Mouse (Mus musculus): Measurements from ENCODE around the gene Ksr2. TPM values are rescaled to one million over a fixed set of nuclear protein-coding genes. Genes with fewer than 3 reads are reported as not detected.
A peak's percentile ranks its signal among the peaks of the same experiment; 100 is the strongest.

The Ksr2 gene
- total RNA-seq, 4 experiments from 2014 or later, result 0.05 to 0.17 (median 0.09) TPM

DNA sequence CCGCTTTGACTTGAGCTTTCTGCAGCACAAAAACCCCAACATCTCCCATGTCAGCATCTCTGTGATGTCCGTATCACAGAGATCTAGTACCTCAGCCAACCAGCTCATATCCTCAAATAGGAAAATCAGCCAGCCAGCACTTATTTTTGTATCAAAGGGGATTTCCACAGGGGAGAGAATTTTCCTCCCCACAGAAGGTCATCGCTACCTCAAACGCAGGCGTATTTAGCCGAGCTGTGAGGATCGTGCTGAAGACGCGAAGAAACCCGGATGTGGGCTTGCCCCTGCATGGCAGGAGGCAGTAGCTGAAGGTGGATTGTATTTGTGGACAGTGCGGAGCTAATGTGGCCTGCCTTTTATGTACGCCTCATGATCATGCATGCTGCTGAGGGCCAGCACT is 67.8 kb downstream of the Ksr2 start:
- no peak for DNase-seq (ENCODE audit: low spot score in 2 of 2)

DNA sequence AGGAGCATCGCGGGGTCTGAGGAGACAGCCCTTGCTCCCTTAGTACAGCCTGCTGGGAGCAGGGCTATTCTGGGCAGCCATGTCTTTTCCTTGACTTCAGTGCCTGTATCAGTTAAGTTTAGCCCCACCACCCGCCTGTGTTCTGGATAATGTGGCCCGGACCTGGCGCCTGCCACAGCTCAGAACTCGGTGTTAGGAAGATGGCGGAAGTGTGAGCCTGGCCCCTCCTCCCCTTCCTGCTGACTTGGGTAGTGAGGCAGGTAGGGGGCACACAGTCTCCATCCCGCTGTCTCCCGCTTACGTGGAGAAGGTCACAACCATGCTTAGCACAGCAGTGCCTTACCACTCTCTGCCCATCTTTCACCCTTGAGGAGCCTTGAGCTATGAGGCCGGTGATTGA is 68.2 kb downstream of the Ksr2 start:
- no peak for DNase-seq (ENCODE audit: low spot score in 2 of 2)

DNA sequence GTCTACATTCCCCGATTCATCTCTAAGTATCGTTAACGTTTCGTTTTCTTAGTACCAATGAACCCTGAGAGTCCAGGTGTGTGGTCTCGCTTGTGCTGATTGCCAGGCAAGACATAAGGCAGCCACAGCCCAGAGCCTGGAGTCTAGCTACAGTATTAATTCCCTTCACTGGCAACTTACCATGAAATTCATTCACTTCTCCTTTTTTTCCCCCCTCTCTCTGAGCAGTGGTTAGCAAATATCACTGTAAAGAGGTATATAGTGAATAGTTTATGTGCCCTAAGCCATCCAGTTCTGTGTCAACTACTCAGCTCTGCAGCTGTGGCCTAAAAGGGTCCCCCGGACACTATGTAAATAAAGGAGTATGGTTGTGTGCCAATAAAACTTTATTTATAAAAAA is 71.6 kb downstream of the Ksr2 start:
- no peak for DNase-seq (ENCODE audit: low spot score in 2 of 2)

DNA sequence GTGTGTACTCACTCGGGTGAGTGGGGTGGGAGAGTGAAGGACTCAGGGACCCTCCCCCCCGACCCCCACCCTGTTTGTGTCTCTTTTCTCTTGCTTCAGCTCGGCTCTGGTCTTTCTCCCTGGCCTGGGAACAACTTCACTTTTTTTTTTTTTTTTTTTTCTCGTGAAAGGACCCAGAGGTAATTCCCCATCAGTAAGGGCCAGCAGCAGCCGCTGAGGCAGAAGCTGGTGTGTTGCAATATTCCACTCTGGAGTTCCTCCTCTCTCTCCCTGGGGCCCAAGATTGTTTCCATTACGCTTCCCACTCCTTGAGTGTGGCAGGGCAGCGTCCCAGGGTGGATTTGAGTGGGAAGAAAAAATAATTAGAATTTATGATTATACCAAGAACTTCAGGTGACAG is 72.3 kb downstream of the Ksr2 start:
- DNase-seq (ENCODE audit: low spot score in 2 of 2), result no peak

DNA sequence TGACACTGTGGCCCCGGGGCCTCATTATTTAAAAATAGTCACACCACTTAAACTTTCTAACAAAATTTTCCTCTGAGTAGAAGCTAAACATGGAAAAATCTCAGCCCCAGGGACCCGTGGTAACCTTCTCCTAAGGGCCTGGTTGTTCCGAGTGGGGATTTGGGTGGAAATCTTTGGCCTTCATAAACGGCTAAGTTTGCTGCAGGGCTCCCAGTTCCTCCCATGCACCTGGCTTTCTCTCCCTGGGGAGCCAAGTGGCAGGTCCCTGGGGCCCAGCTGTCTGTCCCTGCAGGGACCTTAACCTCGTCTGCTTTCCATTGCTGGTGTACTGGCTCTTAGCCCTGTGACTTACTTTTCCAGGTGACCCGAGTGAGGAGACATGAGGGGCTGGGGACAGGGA is 74.4 kb downstream of the Ksr2 start:
- no peak for DNase-seq (ENCODE audit: low spot score in 2 of 2)

DNA sequence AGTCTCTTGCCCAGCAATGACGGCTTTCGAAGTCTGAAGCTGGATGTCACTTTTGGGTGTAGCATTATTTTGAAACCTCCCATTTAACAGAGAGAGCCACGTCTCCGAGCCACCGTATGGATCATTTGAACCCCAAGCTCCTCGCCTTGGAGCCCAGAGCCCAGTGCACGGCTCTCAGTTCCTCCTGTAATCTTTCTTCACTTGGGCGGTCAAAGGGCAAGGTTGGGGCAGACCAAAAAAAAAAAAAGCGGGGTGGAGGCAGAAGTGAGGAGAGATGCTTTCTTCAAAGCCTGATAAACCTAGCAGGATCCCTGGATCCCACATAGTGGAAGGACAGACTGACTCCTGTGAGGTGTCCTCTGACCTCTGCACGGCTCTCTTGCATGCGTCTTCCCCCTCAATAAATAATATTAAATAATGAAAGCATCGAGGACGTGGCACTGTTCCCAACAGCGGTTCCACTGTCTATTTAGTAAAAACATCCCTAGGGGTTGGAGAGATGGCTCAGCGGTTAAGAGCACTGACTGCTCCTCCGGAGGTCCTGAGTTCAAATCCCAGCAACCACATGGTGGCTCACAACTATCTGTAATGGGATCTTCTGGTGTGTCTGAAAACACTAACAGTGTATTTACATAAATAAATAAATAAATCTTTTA is 75.0 kb downstream of the Ksr2 start:
- no peak for DNase-seq (ENCODE audit: low spot score in 2 of 2)

DNA sequence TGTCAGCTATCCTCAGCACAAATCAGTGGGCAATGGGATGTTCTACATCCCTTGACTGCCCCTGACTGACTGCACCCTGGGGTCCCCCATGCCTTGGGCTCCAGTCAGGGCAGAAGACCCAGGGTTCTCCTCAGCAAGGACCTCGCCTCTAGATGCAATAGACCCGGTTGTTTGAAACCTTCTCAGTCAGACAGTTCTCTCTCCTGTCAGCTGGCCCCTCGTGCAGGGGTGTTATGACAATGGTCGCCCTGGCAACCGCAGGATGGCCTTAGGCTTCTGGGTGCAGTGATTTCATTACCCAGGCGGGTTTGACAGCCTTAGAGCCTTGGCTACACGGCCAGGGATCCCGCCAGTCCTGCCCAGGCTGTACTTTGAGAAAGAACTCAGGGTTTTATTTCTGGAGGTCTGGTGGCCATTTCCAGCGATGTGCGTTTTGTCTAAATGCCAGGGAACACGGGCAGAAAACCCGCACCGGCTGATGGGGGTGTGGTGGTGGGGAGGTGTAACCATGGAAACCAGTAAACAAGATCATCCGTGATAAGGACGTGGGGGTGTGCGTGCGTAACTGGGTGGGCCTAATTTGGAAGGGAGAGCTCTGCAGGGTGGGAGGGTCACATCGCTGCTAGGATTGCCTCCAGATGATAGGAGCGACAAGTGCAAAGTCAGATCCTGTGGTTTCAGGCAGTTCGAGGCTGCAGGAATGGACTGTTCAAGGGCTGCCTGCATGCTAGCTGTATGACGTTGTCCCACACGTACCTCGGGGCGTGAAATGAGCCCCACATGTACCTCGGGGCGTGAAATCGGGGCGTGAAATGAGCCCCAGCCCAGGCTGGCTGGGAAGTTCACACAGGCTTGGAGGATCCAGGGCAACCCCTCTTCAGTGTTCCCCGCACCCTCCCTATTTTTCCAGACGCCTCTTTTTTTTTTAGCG is 79.4 kb downstream of the Ksr2 start:
- no peak for DNase-seq (ENCODE audit: low spot score in 2 of 2)

DNA sequence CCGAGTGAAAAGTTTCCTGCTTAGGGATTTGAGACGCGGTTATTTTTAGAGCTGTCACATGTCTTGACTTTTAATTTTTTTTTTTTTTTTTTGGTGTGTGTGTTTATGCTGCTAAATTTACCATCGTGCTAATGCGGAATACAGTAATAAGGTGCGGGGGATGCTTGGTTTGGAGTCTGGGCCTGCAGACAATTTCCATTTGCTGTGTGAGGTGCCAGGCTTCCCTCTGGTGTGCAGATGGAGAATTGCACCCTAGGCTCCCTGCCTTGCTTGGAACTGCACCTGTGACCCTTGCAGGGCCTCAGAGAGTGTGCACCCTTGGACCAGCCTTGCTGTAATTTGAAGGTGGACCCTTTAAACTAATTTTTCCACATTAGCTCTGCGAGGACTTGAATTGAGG is 80.1 kb downstream of the Ksr2 start:
- peak in 1 of 2 experiments; percentile 23 for DNase-seq (ENCODE audit: low spot score in 2 of 2)

DNA sequence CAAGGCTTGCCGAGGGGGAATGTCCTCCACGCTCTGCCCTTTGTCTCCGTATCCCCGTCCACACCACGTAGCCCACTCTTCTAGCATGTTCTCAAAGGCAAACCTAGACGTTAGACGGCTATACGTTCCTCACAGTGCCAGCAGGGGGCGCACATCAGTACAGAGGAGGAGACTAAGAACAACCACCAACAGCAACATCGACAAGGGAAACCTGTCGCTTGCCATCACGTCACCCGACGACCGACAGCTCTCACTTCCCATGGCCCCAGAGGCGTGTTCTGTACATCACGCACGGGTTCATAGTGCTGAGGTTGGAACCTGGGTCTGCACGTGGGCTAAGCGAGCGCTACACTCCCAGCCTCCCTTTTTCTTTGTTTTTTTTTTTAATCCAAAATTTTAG is 83.3 kb downstream of the Ksr2 start:
- DNase-seq (ENCODE audit: low spot score in 2 of 2), result no peak

DNA sequence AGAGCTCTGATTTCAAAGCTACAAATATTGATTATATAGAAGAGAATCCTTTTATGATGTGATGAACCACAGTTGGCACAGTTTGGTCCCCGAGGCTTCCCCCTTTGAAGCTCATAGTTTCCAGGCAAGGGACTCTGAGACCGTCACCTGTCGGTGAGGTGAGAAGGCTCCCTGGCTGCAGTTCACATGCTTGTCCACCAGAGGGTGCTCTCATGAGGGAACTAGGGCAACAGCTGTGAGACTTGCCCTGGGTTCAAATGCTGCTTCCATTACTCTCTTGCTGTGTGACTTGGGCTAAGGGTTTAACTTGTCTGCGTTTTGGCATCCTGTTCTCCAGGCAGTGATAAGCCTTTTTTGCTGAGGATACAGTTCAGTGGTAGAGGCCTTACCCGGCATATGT is 88.8 kb downstream of the Ksr2 start:
- DNase-seq (ENCODE audit: low spot score in 2 of 2), result no peak

DNA sequence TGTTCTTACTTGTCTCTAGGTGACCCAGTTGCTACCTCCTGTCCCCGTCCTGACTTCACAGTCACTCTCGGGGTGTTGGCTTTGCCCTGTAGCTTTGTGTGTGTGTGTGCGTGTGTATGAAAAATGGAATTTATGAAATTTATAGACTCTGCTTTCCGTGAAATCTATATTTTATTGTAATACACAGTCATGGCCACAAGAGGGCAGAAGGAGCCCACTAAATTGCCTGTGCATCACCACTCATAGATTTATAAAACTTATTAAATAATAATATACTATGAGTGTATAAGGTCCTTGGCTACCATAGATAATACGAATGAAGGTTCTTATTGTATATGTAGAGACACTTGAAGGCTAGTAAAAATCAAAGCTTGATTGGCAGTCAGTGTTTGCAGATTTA is 90.6 kb downstream of the Ksr2 start:
- no peak for DNase-seq (ENCODE audit: low spot score in 2 of 2)

DNA sequence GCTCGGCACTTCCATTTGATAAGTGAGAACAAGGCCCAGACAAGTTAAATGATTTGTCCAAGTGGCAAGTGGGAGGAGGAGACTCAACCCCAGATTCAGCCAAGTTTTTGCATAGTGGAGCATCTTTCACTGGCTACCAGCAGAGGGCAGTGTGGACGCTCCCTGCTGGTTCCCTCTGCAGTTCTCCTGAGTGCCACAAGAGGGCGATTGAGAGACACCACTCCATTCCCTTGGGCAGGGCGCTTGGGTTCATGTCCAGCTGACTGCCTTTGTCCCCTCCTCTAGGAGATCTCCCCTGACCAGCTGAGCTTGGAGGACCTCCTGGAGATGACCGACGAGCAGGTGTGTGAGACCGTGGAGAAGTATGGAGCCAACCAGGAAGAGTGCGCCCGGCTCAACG is 91.4 kb downstream of the Ksr2 start:
- DNase-seq (ENCODE audit: low spot score in 2 of 2), result peak; percentile 23 to 40

DNA sequence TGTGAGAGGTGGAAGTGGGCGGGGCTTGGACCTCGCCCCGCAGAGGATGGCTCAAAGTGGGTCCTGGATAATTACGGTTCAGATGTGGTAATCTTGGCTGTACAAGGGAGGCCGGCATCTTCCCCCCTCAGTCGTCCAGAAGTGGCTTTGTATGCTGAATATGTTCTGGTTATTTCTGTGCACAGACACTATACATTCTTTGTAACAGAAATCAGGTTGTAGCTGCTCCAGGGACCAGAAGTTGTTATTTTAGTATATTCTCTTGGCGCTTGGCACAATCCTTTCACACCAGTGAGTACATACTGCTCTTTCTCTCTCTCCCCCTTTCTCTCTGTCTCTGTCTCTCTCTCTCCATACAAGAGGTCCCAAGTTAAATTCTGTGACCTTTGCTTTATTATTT is 92.0 kb downstream of the Ksr2 start:
- DNase-seq (ENCODE audit: low spot score in 2 of 2), result no peak

DNA sequence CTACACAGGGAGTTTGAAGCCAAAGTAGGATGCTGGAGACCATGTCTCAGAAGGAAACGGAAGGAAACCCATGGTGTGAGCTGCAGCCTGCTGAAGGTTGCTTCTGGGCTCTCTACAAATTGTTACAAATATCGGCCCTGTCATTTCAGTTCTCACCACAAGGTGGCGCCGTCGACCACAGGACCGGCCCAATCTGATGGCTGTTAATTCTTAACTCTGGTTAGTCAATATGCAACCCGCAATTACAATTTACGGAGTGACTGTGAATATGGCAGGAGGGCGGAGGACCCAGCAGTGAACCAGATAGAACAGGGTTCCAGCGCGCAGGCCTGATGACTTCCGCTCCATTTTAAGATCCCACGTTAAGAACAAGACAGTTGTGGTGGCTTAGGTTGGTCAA is 92.6 kb downstream of the Ksr2 start:
- no peak for DNase-seq (ENCODE audit: low spot score in 2 of 2)

DNA sequence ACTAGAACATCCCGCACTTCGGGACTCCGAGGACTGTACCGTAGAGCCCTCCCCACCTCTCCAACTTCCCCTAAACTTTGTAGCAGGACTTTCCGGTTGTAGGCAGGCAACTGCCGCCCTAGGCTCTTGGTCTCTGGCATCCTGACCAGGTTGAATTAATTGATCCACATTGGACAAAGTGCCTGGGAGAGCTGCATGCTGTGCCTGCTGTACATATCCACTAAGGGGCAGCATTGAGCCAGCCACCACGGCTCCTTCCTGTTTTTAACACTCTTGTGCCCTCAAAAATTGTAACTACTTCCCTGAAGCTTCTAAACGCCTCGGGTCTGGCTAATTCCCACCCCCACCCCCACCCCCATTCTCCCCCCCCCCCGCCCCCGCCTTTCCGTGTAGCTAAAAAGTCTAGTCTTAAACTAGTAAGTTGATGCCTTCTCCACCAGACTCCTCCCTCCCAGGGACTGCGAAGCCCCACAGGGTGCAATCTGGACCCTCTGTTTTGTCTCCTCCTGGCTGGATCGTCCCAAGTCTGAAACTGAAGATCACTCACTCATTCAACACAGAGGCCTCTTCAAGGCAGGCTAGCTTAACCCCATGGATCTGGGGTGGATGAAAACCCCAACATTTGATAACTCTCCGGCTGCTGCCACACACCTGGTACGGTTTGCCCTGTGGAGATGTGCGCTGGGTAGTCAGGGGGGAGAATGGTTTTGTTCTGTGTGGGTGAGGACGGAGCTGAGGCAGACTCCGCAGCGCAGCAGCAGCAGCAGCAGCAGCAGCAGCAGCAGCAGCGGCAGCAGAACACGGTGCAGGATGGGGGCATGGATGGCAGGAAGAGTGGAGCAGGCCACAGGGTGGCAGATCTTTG is 95.9 kb downstream of the Ksr2 start:
- no peak for DNase-seq (ENCODE audit: low spot score in 2 of 2)

DNA sequence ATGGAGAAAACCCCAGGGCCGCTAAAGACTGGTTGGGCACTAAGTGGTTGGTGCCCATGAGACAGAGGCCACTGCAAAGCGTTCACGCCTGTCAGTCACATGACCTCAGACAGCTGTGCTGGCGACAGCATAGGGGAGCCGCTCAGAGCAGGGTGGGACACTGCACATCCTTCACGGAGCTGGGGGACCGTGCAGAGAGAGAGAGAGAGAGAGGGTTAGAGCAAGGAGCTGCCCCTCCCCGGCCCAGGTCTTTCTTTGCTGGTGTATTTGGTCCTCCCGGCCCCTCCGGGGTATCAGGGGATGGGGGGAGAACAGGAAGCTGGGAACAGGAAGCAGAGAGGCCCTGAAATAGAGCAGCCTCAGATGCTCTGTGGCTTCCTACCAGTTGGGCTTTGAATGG is 97.1 kb downstream of the Ksr2 start:
- no peak for DNase-seq (ENCODE audit: low spot score in 2 of 2)

DNA sequence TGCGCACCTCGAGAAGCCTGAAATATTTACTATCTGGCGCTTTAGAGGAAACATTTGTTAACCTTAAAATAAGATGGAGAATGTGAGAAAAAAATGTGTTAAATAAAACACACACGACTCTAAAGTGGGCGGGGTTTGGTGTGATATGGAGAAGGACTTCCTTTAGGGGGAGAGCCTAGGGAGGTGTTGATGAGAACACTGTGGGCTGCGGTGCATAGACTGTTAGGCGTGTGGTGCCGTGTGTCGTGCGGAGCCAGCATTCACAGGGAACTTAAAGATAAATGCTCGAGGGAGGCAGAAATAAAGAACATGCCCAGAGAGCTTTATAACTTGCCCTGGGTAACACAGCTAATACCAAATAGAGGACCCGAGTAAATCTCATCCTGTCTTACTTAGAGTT is 101.6 kb downstream of the Ksr2 start:
- DNase-seq (ENCODE audit: low spot score in 2 of 2), result no peak

DNA sequence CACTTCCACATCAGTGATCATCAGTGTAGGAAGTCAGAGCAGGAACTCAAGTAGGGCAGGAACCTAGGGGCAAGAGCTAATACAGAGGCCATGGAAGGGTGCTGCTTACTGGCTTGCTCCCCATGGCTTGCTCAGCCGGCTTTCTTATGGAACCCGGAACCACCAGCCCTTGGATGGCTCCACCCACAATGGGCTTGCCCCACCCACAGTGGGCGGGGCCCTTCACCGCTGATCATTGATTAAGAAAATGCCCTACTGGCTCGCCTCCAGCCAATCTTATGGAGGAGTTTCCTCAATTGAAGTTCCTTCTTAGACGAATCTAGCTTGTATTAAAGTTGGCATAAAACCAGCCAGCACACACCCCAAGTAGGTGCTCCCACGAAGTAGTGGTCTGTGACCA is 102.1 kb downstream of the Ksr2 start:
- DNase-seq (ENCODE audit: low spot score in 2 of 2), result no peak

DNA sequence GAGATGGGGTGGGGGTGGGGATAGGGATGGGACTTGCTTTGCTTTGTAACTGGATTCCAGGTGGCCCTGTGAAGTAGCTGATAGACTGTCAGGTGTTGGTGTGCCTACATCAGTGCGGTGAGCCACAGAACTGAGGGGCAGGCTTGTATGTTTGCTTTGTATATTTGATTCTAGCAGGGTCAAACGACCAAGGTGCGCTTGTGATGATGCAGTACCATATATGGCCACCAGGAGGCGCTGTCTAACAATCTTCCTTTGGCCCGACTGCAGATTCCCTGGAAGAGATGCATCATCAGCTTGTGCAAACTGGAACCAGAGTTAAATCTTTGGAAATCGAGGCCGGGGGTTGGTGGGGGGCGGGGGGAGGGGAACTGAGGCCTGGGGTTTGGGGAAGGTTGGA is 102.8 kb downstream of the Ksr2 start:
- peak in 1 of 2 experiments; percentile 27 for DNase-seq (ENCODE audit: low spot score in 2 of 2)

DNA sequence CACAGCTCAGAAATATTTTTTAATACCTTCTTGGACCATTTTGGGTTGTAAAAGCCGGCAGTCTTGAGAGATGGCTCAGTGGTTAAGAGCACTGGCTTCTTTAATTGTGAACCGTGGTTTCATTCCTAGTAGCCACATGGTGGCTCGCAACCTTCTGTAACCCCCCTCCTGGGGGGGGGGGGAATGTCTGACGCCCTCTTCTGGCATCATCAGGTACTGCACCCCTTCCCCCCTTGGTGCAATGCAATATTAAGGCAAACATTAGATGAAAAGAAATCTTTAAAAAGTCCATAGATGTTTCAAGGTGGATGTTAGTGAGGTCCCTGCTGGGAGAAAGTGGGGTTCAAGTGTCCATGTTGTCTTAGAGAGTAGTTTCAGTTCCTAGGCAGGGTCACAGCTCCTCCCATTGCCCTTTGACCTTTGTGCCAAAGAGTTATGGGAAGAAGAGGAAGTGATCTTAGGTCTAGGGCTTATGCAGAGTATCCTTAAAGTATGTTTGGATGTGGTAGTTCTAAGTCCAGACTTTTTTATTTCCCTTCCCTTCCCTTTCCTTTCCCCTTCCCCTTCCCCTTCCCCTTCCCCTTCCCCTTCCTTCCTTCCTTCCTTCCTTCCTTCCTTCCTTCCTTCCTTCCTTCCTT is 106.2 kb downstream of the Ksr2 start:
- DNase-seq (ENCODE audit: low spot score in 2 of 2), result no peak

DNA sequence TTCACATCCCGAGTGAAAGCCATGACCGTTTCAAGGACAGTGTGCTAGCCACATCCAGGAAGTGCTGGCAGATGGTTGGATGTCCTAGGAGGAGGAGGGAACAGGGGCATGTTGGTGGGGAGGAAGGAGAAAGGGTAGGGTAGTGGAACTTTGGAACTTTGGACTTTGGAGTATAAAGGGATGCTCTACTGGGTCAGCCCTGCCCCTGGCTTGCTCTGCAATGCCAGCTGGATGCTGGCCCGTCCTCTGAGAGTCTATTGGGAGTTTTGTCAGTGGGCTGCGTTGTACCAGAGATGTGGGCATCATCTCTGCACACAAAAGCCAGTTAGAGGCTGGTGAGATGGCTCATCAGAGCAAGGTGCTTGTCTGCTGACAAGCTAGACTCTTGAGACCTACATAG is 107.4 kb downstream of the Ksr2 start:
- DNase-seq (ENCODE audit: low spot score in 2 of 2), result no peak

DNA sequence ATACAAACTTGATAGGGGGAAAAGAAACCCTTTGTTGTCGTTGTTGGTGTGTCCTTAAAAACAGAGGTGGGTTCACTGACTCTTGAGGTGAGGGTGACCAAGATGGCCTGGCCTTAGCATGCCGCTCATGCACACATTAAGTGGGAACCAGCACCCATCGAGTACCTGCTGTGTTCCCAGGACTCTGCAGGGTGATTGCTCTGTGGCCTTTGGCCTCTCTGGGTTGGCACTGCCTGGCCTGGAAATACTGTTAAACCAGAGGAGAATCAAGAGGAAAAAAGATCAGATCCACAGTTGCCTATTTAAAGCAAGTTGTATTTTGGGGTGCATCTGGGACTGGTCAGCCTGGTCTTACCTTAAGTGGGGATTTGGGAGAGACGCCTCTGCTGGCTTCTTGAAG is 107.9 kb downstream of the Ksr2 start:
- DNase-seq (ENCODE audit: low spot score in 2 of 2), result no peak

Measured in gastrocnemius, adult 8-10 months (tissue).